Mouse (Mus musculus) spleen, adult 2 months (tissue): ENCODE measurements around the gene Nos1ap. TPM values are rescaled to one million over a fixed set of nuclear protein-coding genes. Genes with fewer than 3 reads are reported as not detected.

Experiments
- DNase-seq, 2 experiments: peaks; one replicate each; pipeline versions ENCODE4 v3.0.0 to v3.0.0-alpha.2; 2012 to 2021; ENCODE audit warnings: low spot score in 2 of 2, low read depth in 1 of 2
- H3K27ac ChIP-seq: fragments of 200-500 bp; 2 replicates; pipeline ENCODE4 v1.5.1; 2012; ENCODE audit warnings: low read length, inconsistent platforms; ENCODE audit not compliant: insufficient read depth
- H3K27me3 ChIP-seq: fragments of 200-500 bp; 2 replicates; pipeline ENCODE4 v1.6.1; 2012; ENCODE audit warnings: mild to moderate bottlenecking, moderate library complexity, low read length, inconsistent platforms; ENCODE audit not compliant: control insufficient read depth, insufficient read depth
- H3K36me3 ChIP-seq: fragments of 200-500 bp; 2 replicates; pipeline ENCODE4 v1.6.1; 2012; ENCODE audit warnings: mild to moderate bottlenecking, low read length, inconsistent platforms; ENCODE audit not compliant: control insufficient read depth, insufficient read depth
- H3K4me1 ChIP-seq: fragments of 200-500 bp; 2 replicates; pipeline ENCODE4 v1.6.1; 2011; ENCODE audit warnings: inconsistent platforms; ENCODE audit not compliant: control insufficient read depth, insufficient read depth, insufficient read length
- H3K4me3 ChIP-seq: fragments of 200-500 bp; 2 replicates; pipeline ENCODE4 v1.5.1; 2011; ENCODE audit warnings: mild to moderate bottlenecking, inconsistent platforms; ENCODE audit not compliant: insufficient read depth, insufficient read length; ENCODE audit errors: extremely low read depth
- CTCF ChIP-seq: fragments of 200-500 bp; IDR thresholded peaks from 2 replicates; pipeline ENCODE4 v1.5.1; 2011; ENCODE audit warnings: mild to moderate bottlenecking, inconsistent platforms; ENCODE audit not compliant: insufficient read depth, insufficient read length, insufficient replicate concordance; ENCODE audit errors: extremely low read depth
- POLR2A ChIP-seq: fragments of 200-500 bp; IDR thresholded peaks from 2 replicates; pipeline ENCODE4 v1.6.1; 2011; ENCODE audit warnings: low read depth, low read length, inconsistent platforms
- WGBS: fragments of 180-500 bp; shearing (Covaris S2); methylation state at CpG from one replicate; pipeline ENCODE4 v1.1.7; 2018; 5-methylcytosine and 5-hydroxymethylcytosine counted together
- polyA plus RNA-seq: library from polyadenylated mRNA; depleted of rRNA; stranded (reverse); fragments of >200 nt; gene quantifications from 2 replicates; pipeline ENCODE4 v1.2.3, GENCODE M21; 2012

Gene Nos1ap
- polyA plus RNA-seq, 1 experiment = 8.1 TPM

DNA sequence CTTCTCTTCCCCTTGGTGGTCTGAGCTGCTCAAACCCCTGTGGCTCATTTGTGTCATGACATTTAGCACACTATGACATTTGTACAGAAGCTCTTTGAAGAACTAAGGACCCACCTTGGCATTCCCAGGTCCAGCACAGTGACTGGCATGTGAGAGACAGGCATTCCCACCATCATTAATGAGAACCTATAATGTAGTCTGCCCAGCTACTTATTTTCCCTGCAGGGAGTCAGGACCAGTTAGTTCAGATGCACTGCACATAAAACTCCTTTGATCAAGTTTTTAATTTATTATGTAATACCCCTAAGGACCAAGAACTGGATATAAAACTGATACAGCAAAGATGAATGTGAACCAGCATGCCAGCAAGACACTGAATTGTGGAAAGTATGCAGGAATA lies 238.6 kb downstream of the Nos1ap start:
- Histone ChIP-seq H3K36me3 (no peaks in the 10 kb centered on the region), H3K4me1 (no peaks in the 10 kb centered on the region; the same call in 1 of the 2 replicates), H3K27ac (no peak overlapping the region), H3K27me3 (no peaks in the 10 kb centered on the region), H3K4me3 (no peak overlapping the region)
- no peak for DNase-seq
- TF ChIP-seq POLR2A (no peak), CTCF (no peak)

DNA sequence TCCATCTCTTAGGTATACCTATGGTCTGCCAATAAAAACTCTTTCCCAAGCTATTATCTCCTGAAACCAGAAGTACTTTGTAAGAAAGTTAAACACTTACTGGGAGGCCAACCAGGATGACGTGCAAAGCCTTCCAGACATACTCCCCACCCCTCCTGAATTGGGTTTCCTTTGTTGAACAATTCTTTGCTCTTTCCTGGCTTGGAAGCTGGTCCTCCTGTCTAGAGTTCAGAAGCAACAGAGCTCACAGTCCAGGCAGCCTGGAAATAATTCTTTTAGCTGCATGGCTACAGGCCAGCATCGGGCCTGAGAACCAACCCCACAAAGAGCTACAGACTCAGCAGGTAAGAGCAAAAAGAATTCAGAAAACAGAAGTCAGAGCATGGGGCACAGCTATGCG lies 243.4 kb downstream of the Nos1ap start:
- TF ChIP-seq CTCF = no peak
- no peak for TF ChIP-seq POLR2A
- Histone ChIP-seq H3K27ac (no peak overlapping the region), H3K27me3 (no peaks in the 10 kb centered on the region), H3K4me3 (no peak overlapping the region), H3K36me3 (no peaks in the 10 kb centered on the region), H3K4me1 (no peaks in the 10 kb centered on the region)
- WGBS = 86% methylated on average over 3 of the region's 3 CpGs
- no peak for DNase-seq

DNA sequence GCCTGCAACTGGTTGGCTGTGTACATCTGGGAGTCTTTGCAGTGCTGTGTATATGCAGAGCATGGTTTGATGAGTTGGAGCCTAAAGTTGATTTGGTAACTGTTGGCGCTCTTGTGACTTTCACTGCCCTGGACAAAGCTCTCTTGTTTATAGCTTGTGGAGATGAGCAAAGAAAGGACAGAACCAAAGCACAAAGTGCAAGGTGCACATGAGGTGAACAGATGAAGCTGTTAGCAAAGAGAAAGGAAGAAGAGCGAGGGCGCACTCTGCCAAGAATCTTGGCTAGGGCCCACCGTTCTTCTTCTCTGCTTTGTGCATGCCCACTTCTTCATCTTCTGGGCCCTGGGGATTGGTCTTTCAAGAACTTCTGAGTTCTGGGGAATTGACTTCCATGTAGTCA lies 245.8 kb downstream of the Nos1ap start:
- Histone ChIP-seq H3K27ac (no peak overlapping the region), H3K4me3 (no peak overlapping the region), H3K36me3 (no peaks in the 10 kb centered on the region), H3K4me1 (no peaks in the 10 kb centered on the region), H3K27me3 (no peaks in the 10 kb centered on the region)
- DNase-seq = no peak
- TF ChIP-seq POLR2A (no peak), CTCF (no peak)
- WGBS = 91% methylated on average over 4 of the region's 4 CpGs

DNA sequence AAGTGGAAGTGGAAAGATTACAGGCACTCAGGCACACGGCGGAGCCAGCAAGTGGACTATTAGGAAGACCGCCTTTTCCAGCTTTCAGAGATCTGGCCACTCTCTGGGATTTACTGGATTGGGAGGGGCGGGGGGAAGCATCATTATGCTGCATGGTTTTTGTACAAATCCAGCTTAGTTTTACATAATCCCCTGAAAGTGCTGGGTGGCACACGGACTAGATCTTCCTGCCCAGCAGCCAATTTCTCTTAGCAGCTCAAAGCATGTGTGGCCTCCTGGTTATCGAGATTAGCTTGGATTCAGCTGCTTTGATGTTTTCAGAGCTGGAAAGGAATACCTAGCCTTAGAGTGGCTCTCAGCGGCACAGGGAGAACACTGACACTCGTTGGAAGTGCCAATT lies 246.6 kb downstream of the Nos1ap start:
- Histone ChIP-seq H3K27ac (no peak overlapping the region), H3K4me3 (no peak overlapping the region), H3K4me1 (no peaks in the 10 kb centered on the region), H3K27me3 (no peaks in the 10 kb centered on the region), H3K36me3 (no peaks in the 10 kb centered on the region)
- no peak for DNase-seq
- TF ChIP-seq CTCF (no peak), POLR2A (no peak)
- 92% methylated on average over 8 of the region's 8 CpGs for WGBS

DNA sequence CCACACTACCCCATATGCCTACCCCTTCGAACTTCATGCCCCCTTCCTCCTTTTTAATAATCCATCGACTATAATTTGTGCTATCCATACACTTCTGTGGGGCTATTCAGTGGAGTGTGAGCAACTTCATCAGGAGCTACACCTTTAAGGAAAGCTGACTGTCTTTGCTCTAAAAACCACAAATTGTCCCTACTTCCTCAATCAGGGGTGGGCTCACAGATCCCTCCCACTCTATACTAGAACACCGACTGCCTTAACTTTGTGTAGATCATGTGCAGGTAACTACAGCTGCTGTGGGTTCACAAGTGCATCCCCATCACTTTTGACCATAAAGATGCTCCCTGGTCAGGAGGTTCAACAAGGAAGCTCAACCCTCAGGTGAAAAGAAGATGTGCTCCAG lies 249.7 kb downstream of the Nos1ap start:
- TF ChIP-seq CTCF (no peak), POLR2A (no peak)
- 55% methylated on average over 3 of the region's 3 CpGs for WGBS
- Histone ChIP-seq H3K36me3 (no peaks in the 10 kb centered on the region), H3K27ac (no peak overlapping the region), H3K4me1 (no peaks in the 10 kb centered on the region), H3K27me3 (no peaks in the 10 kb centered on the region), H3K4me3 (no peak overlapping the region)
- DNase-seq = no peak

DNA sequence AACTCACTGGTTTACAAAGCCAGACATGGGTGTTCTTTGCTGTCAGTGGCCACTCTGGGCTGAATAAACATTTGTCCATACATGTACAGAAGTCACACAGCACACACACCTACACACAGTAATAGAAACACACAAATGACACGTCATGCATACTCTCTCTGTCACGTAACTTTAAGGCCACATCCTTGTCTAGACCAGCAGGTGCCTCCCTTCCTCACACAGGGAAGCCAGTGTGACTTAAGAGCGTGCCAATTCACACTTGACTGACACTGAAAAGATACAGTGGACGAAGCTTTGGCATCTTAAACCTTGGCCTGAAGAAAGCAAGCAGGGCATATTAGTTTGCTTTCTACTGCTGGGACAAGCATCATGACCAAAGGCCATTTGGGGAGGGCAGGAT lies 256.9 kb downstream of the Nos1ap start:
- no peak overlapping the region for H3K27ac ChIP-seq
- no peaks in the 10 kb centered on the region for H3K4me1 ChIP-seq
- no peaks in the 10 kb centered on the region for H3K27me3 ChIP-seq
- H3K4me3 ChIP-seq = no peak overlapping the region
- no peak for TF ChIP-seq CTCF
- TF ChIP-seq POLR2A = no peak
- H3K36me3 ChIP-seq = no peaks in the 10 kb centered on the region
- WGBS = 81% methylated on average over 4 of the region's 4 CpGs
- no peak for DNase-seq

DNA sequence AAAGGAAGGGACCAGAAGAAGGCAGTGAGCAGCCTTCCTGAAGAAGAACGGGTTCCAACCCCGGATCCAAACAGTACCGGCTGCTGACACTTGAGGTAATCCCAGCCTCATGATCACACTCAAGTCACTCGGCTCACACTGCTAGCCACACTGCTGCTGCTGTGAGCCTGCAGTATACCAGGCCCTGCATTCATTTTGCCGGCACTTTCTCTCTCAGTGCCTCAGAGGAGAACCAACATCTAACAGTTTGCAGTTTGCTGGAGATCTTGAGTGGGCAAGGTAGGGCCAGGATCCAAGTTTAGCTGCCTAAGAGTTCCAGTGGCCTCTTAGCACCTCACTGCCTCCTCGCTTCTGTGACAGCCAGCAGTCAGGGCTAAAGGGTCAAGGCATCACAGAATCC lies 257.7 kb downstream of the Nos1ap start:
- DNase-seq = no peak

More for the DNA sequence above, 257.7 kb downstream of the Nos1ap start:
- TF ChIP-seq POLR2A = no peak
- Histone ChIP-seq H3K36me3 (no peaks in the 10 kb centered on the region), H3K4me3 (no peak overlapping the region), H3K27ac (no peak overlapping the region), H3K27me3 (no peaks in the 10 kb centered on the region), H3K4me1 (no peaks in the 10 kb centered on the region)
- 89% methylated on average over 6 of the region's 6 CpGs for WGBS
